Mouse (Mus musculus) lung, adult 2 months (tissue): ENCODE results near the gene Rpl23a. TPM values are rescaled to one million over a fixed set of nuclear protein-coding genes. Genes with fewer than 3 reads are reported as not detected.

ENCODE experiments used
- DNase-seq: peaks from one replicate; pipeline ENCODE4 v3.0.0; 2022
- H3K4me1 ChIP-seq: fragments of 200-500 bp; 2 replicates; pipeline ENCODE4 v1.6.1; 2011; ENCODE audit warnings: low read length; ENCODE audit not compliant: control insufficient read depth, insufficient read depth
- H3K4me3 ChIP-seq: fragments of 200-500 bp; replicated peaks from 2 replicates; pipeline ENCODE3; 2011; ENCODE audit warnings: low read depth, mild to moderate bottlenecking, control low read depth, low read length; ENCODE audit errors: extremely low read depth
- CTCF ChIP-seq: fragments of 200-500 bp; IDR thresholded peaks from 2 replicates; pipeline ENCODE4 v1.5.1; 2011; ENCODE audit warnings: mild to moderate bottlenecking, low read length, control low read depth; ENCODE audit not compliant: insufficient read depth
- POLR2A ChIP-seq: fragments of 200-500 bp; IDR thresholded peaks from 2 replicates; pipeline ENCODE4 v1.6.1; 2011; ENCODE audit warnings: low read depth, mild to moderate bottlenecking, control low read depth, low read length, borderline replicate concordance; ENCODE audit errors: extremely low read depth
- WGBS: fragments of 180-500 bp; shearing (Covaris S2); methylation state at CpG from one replicate; pipeline ENCODE4 v1.1.7; 2018; 5-methylcytosine and 5-hydroxymethylcytosine counted together
- polyA plus RNA-seq: library from polyadenylated mRNA; depleted of rRNA; stranded (reverse); fragments of >200 nt; gene quantifications from 2 replicates; pipeline ENCODE4 v1.2.3, GENCODE M21; 2012; rRNA removed

Gene Rpl23a
- 103 and 212 TPM in 2 replicates for polyA plus RNA-seq

- under 1% methylated on average over 38 of the region's 38 CpGs for WGBS
- peak; percentile 82 for DNase-seq
- no peaks in the 10 kb centered on the region; the same call in 1 of the 2 replicates for H3K4me1 ChIP-seq
- H3K4me3 ChIP-seq, result peak within 1 kb of the TSS; percentile 90
- TF ChIP-seq POLR2A (peak; percentile 96), CTCF (no peak)
Observed at GRCm38 (mm10) chr11:78182961-78183844, at the start of gene Rpl23a. TSS of gene Rpl23a (minus strand) at chr11:78183584.

- Histone ChIP-seq H3K4me1 (no peaks in the 10 kb centered on the region), H3K4me3 (no peak overlapping the region)
- 93% methylated on average over 6 of the region's 6 CpGs for WGBS
- TF ChIP-seq CTCF, result no peak
- no peak for TF ChIP-seq POLR2A
- no peak for DNase-seq
Observed at GRCm38 (mm10) chr11:78231518-78231917, 48.1 kb upstream of the Rpl23a start.

- no peak overlapping the region for H3K4me3 ChIP-seq
- TF ChIP-seq POLR2A (no peak), CTCF (no peak)
- WGBS, result 83% methylated on average over 4 of the region's 4 CpGs
- DNase-seq, result no peak
- no peaks in the 10 kb centered on the region for H3K4me1 ChIP-seq
Observed at GRCm38 (mm10) chr11:78223586-78223985, 40.2 kb upstream of the Rpl23a start.

- TF ChIP-seq CTCF (no peak), POLR2A (no peak)
- DNase-seq, result no peak
- no peak overlapping the region for H3K4me3 ChIP-seq
- WGBS, result 87% methylated on average over 11 of the region's 11 CpGs
- no peaks in the 10 kb centered on the region for H3K4me1 ChIP-seq
Observed at GRCm38 (mm10) chr11:78215709-78216317, 32.4 kb upstream of the Rpl23a start.

- WGBS, result 74% methylated on average over 14 of the region's 14 CpGs
- no peak for DNase-seq
- H3K4me1 ChIP-seq, result no peaks in the 10 kb centered on the region
- H3K4me3 ChIP-seq, result no peak overlapping the region
- TF ChIP-seq CTCF (no peak), POLR2A (no peak)
Observed at GRCm38 (mm10) chr11:78213086-78213817, 29.9 kb upstream of the Rpl23a start.

- no peak for TF ChIP-seq CTCF
- no peak for TF ChIP-seq POLR2A
- no peak overlapping the region for H3K4me3 ChIP-seq
- WGBS, result 65% methylated on average over 5 of the region's 5 CpGs
- DNase-seq, result no peak
- no peaks in the 10 kb centered on the region for H3K4me1 ChIP-seq
Observed at GRCm38 (mm10) chr11:78211513-78211912, 28.1 kb upstream of the Rpl23a start.

- TF ChIP-seq CTCF, result no peak
- no peak for TF ChIP-seq POLR2A
- Histone ChIP-seq H3K4me3 (no peak overlapping the region), H3K4me1 (no peaks in the 10 kb centered on the region)
- 53% methylated on average over 7 of the region's 7 CpGs for WGBS
- no peak for DNase-seq
Observed at GRCm38 (mm10) chr11:78210615-78211014, 27.2 kb upstream of the Rpl23a start.

- no peak for TF ChIP-seq CTCF
- no peak for TF ChIP-seq POLR2A
- DNase-seq, result no peak
- WGBS, result 81% methylated on average over 6 of the region's 6 CpGs
- no peaks in the 10 kb centered on the region for H3K4me1 ChIP-seq
- H3K4me3 ChIP-seq, result no peak overlapping the region
Observed at GRCm38 (mm10) chr11:78209886-78210285, 26.5 kb upstream of the Rpl23a start.

GRCm38 (mm10) chr11:78207190-78207589 is 23.8 kb upstream of the Rpl23a start:
- DNase-seq, result no peak
- Histone ChIP-seq H3K4me1 (no peaks in the 10 kb centered on the region), H3K4me3 (no peak overlapping the region)
- TF ChIP-seq POLR2A, result no peak
- TF ChIP-seq CTCF, result no peak
- WGBS, result 91% methylated on average over 7 of the region's 7 CpGs
